Mouse (Mus musculus): ENCODE results near the gene Nkx3-2. TPM values are rescaled to one million over a fixed set of nuclear protein-coding genes. Genes with fewer than 3 reads are reported as not detected.

Nkx3-2 gene
- total and polyA plus RNA-seq, 3 experiments = 0.06 TPM; not detected in 2

DNA sequence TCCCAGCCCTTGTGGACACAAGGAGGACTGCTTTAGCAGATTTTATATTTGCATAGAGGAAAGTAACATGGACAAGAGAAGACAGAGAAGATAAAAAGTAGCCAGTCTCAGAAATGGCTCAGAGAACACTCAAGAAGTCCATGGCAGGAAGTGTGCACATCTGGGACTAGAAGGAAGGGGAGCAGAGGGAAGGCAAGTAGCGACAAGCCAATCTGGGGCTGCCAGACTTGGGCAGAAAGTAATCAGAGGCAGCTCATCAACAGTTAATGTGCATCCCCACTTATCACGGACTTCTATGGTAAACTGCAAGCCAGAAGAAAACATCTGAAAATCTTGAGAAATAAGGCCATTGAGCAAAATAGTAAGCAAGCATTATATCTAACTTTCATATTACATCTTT, 40.3 kb upstream of the Nkx3-2 start:
- WGBS = 73% methylated on average over 2 of the region's 2 CpGs
- no peaks in the 10 kb centered on the region for H3K79me2 ChIP-seq (replicated peaks; ENCODE audit: control insufficient read depth, insufficient read depth, low read length)
- H3K27ac ChIP-seq = no peak overlapping the region
- no peaks in the 10 kb centered on the region for H3K27me3 ChIP-seq (ENCODE audit: control insufficient read depth, insufficient read depth, low read length)
- no peak for TF ChIP-seq CTCF (IDR thresholded peaks at IDR 0.05)
- no peak for TF ChIP-seq POLR2A (IDR thresholded peaks at IDR 0.05; ENCODE audit: insufficient read depth, low read depth, low read length)
- no peak for TF ChIP-seq EP300 (IDR thresholded peaks at IDR 0.05; ENCODE audit: insufficient read depth, low read depth, low read length)
- no peak overlapping the region for H3K4me3 ChIP-seq
- peaks cover 9% of the 10 kb centered on the region for H3K36me3 ChIP-seq (ENCODE audit: control insufficient read depth, insufficient read depth, low read length)
- H3K4me1 ChIP-seq (ENCODE audit: control insufficient read depth, insufficient read depth, low read length) = no peaks in the 10 kb centered on the region; the same call in 1 of the 2 replicates
- DNase-seq = no peak
- H3K9ac ChIP-seq (ENCODE audit: low read depth, low read length) = no peak overlapping the region
- intact Hi-C loops (cut with DNase I) = no loop called here

DNA sequence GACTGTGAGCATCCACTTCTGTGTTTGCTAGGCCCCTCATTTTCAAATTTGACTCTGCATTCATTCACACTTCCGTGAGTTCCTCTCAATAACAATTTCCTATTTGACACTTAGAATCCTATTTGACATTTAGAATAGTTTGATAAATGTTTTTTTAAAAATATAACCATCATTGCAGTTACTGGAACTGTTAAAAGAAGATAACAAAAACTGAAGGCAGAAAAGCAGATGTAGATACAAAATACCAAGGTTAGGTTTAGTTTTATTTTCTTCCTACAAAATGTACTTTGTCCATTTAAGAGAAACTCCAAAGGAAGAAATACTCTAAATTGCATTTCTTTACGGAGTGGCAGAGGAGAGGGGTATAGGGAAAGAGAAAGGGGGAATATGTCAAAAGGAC, 37.3 kb upstream of the Nkx3-2 start:
- Histone ChIP-seq H3K27ac (no peak overlapping the region), H3K27me3 (ENCODE audit: control insufficient read depth, insufficient read depth, low read length) (no peaks in the 10 kb centered on the region), H3K4me1 (ENCODE audit: control insufficient read depth, insufficient read depth, low read length) (no peaks in the 10 kb centered on the region), H3K9ac (ENCODE audit: low read depth, low read length) (no peak overlapping the region), H3K79me2 (replicated peaks; ENCODE audit: control insufficient read depth, insufficient read depth, low read length) (no peaks in the 10 kb centered on the region), H3K4me3 (no peak overlapping the region), H3K36me3 (ENCODE audit: control insufficient read depth, insufficient read depth, low read length) (peaks cover 6% of the 10 kb centered on the region; the same call in 1 of the 2 replicates)
- intact Hi-C loops (cut with DNase I) = no loop called here
- WGBS = 95% methylated on average over 2 of the region's 2 CpGs
- TF ChIP-seq CTCF (IDR thresholded peaks at IDR 0.05) (no peak), POLR2A (IDR thresholded peaks at IDR 0.05; ENCODE audit: insufficient read depth, low read depth, low read length) (no peak), EP300 (IDR thresholded peaks at IDR 0.05; ENCODE audit: insufficient read depth, low read depth, low read length) (no peak)
- DNase-seq = no peak

DNA sequence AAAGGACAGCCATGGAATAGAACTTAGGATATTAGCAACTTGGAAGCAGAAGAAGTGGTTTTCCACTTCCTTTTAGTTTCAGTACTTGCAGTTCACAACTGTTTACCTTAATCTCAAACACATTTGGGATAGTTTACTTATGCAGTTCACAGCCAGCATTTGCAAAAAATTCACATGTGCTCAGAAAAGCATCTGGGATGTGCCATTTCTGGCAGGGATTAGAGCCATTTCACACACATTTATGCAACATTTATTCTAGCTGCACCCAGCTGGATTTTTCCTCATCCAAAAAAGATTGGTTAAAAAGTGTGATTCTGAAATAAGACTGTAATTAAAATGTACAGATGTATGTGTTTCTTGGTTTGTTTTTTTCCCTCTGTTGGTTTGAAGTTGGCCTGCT, 30.1 kb upstream of the Nkx3-2 start:
- H3K9ac ChIP-seq (ENCODE audit: low read depth, low read length) = no peak overlapping the region
- H3K79me2 ChIP-seq (replicated peaks; ENCODE audit: control insufficient read depth, insufficient read depth, low read length) = no peaks in the 10 kb centered on the region
- H3K27me3 ChIP-seq (ENCODE audit: control insufficient read depth, insufficient read depth, low read length) = no peaks in the 10 kb centered on the region
- H3K36me3 ChIP-seq (ENCODE audit: control insufficient read depth, insufficient read depth, low read length) = peaks cover 7% of the 10 kb centered on the region
- intact Hi-C loops (cut with DNase I) = no loop called here
- TF ChIP-seq CTCF (IDR thresholded peaks at IDR 0.05) (no peak), POLR2A (IDR thresholded peaks at IDR 0.05; ENCODE audit: insufficient read depth, low read depth, low read length) (no peak), EP300 (IDR thresholded peaks at IDR 0.05; ENCODE audit: insufficient read depth, low read depth, low read length) (no peak)
- no peak overlapping the region for H3K27ac ChIP-seq
- no peaks in the 10 kb centered on the region for H3K4me1 ChIP-seq (ENCODE audit: control insufficient read depth, insufficient read depth, low read length)
- DNase-seq = no peak
- no peak overlapping the region for H3K4me3 ChIP-seq

DNA sequence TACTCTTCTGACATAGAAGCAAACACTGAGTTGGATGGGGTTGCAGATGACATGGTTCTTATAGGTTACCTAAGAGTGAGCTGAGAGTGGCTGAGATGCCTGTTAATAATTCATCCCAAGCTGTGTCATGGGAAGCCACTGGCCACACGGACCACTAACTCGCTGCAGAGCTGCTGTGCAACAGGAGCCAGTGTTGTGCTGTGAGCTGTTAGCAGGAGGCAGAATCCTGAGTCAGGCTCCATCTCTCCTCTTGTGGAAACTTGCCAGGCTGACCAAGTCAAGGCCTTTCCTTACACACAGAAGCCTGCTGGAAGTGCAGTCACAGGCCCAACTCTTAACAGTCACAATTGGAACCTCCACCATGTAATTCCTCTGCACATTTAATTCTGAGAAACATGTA, 26.2 kb upstream of the Nkx3-2 start:
- Histone ChIP-seq H3K27ac (no peak overlapping the region), H3K4me3 (no peak overlapping the region), H3K36me3 (ENCODE audit: control insufficient read depth, insufficient read depth, low read length) (peaks cover 3% of the 10 kb centered on the region; the same call in 1 of the 2 replicates), H3K79me2 (replicated peaks; ENCODE audit: control insufficient read depth, insufficient read depth, low read length) (no peaks in the 10 kb centered on the region), H3K27me3 (ENCODE audit: control insufficient read depth, insufficient read depth, low read length) (no peaks in the 10 kb centered on the region), H3K9ac (ENCODE audit: low read depth, low read length) (no peak overlapping the region), H3K4me1 (ENCODE audit: control insufficient read depth, insufficient read depth, low read length) (no peaks in the 10 kb centered on the region)
- intact Hi-C loops (cut with DNase I) = no loop called here
- WGBS = 95% methylated on average over 2 of the region's 2 CpGs
- no peak for DNase-seq
- TF ChIP-seq EP300 (IDR thresholded peaks at IDR 0.05; ENCODE audit: insufficient read depth, low read depth, low read length) = no peak
- TF ChIP-seq POLR2A (IDR thresholded peaks at IDR 0.05; ENCODE audit: insufficient read depth, low read depth, low read length) = no peak
- no peak for TF ChIP-seq CTCF (IDR thresholded peaks at IDR 0.05)

DNA sequence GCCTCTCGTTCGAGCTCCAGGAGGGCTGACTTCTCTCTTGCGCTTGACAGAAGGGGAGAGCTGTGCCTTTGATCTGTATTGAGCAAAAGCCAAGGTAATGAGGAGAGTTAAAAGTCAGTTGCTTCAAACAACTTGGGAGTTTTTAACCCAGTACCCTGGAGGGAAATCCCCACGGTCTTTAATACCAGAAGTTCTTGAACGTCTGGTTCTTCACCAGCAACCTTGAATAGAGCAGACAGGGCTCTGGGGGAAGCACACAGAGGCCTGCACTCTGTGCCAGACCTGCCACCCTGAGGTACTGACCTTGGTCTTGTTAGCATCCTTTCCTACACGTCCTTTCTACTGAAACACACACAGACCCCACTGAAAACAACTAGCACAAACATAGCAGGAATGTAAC, 24.6 kb upstream of the Nkx3-2 start:
- no peak for TF ChIP-seq POLR2A (IDR thresholded peaks at IDR 0.05; ENCODE audit: insufficient read depth, low read depth, low read length)
- no peak for TF ChIP-seq CTCF (IDR thresholded peaks at IDR 0.05)
- TF ChIP-seq EP300 (IDR thresholded peaks at IDR 0.05; ENCODE audit: insufficient read depth, low read depth, low read length) = no peak
- intact Hi-C loops (cut with DNase I) = no loop called here
- no peak overlapping the region for H3K27ac ChIP-seq
- H3K27me3 ChIP-seq (ENCODE audit: control insufficient read depth, insufficient read depth, low read length) = no peaks in the 10 kb centered on the region
- H3K4me3 ChIP-seq = no peak overlapping the region
- WGBS = 81% methylated on average over 6 of the region's 6 CpGs
- no peak overlapping the region for H3K9ac ChIP-seq (ENCODE audit: low read depth, low read length)
- no peaks in the 10 kb centered on the region; the same call in 1 of the 2 replicates for H3K36me3 ChIP-seq (ENCODE audit: control insufficient read depth, insufficient read depth, low read length)
- no peaks in the 10 kb centered on the region for H3K4me1 ChIP-seq (ENCODE audit: control insufficient read depth, insufficient read depth, low read length)
- H3K79me2 ChIP-seq (replicated peaks; ENCODE audit: control insufficient read depth, insufficient read depth, low read length) = no peaks in the 10 kb centered on the region
- DNase-seq = no peak

DNA sequence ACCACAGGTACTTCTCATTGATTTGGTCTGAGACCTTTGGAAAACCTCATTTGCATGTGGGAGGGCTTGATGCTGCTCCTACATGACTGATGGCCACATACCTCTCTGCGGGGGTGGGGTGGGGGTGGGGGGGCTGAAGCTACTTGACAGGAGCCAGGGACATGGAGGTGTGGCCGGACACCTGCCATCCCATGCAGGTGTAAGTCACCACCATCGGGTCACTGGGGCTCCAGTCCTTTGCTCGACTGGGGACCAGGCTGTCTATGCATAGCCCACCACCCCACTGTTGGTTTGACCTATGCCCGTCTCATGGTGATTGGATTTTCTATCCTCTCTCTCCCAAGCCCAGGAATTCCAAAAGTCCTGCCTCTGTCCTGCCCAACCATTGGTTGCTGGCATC, 17.6 kb upstream of the Nkx3-2 start:
- Histone ChIP-seq H3K4me1 (ENCODE audit: control insufficient read depth, insufficient read depth, low read length) (no peaks in the 10 kb centered on the region), H3K9ac (ENCODE audit: low read depth, low read length) (no peak overlapping the region), H3K27me3 (ENCODE audit: control insufficient read depth, insufficient read depth, low read length) (no peaks in the 10 kb centered on the region), H3K79me2 (replicated peaks; ENCODE audit: control insufficient read depth, insufficient read depth, low read length) (no peaks in the 10 kb centered on the region), H3K4me3 (no peak overlapping the region), H3K36me3 (ENCODE audit: control insufficient read depth, insufficient read depth, low read length) (no peaks in the 10 kb centered on the region), H3K27ac (no peak overlapping the region)
- 91% methylated on average over 5 of the region's 5 CpGs for WGBS
- DNase-seq = no peak
- intact Hi-C loops (cut with DNase I) = no loop called here
- no peak for TF ChIP-seq EP300 (IDR thresholded peaks at IDR 0.05; ENCODE audit: insufficient read depth, low read depth, low read length)
- no peak for TF ChIP-seq POLR2A (IDR thresholded peaks at IDR 0.05; ENCODE audit: insufficient read depth, low read depth, low read length)
- TF ChIP-seq CTCF (IDR thresholded peaks at IDR 0.05) = no peak

All from heart, adult 2 months (tissue).